Comparison of ENCODE assay signal across 9 mouse cellular contexts in the genomic region with DNA sequence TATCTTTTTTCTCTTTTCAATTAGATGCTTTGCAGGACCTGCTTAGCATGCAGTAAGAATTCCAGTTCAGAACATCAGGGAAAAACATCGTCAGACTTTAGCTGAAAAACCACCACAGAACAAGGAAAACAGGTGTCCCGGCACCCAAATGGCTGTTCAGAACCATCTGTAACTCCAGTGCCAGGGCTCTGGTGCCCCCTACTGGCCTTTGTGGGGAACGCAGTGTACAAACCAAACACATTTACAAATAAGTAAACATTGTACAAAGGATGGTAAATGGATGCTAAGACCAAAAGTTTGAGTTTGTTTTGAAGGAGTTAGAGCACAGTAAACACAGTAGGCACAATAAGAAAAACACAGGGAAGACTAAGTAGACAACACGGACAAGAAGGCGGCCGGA.
DNase-seq lines count a peak whose midpoint lies in the region; ATAC-seq and TF ChIP-seq lines count a peak whose summit lies in the region.
"Had no signal": no experiment of that assay in that cellular context is flagged by ENCODE, and none has a peak within 500 bp of the region (broad histone marks: within the 10 kb centered on the region; RNA-seq: fewer than 3 reads in every experiment).

No protein-coding gene starts in this region.

- no peaks in the 10 kb centered on the region for H3K9me3 ChIP-seq in hindbrain, embryonic 11.5 days (ENCODE audit: control insufficient read depth, low read length)
- H3K9me3 ChIP-seq in hindbrain, embryonic 13.5 days, result no peaks in the 10 kb centered on the region
- no peaks in the 10 kb centered on the region for H3K9me3 ChIP-seq in liver, postnatal 0 days (ENCODE audit: low read length)

- no peak overlapping the region for H3K9ac ChIP-seq in hindbrain, embryonic 11.5 days (ENCODE audit: low read depth, low read length)
- no peak overlapping the region for H3K9ac ChIP-seq in hindbrain, embryonic 13.5 days
- H3K9ac ChIP-seq in liver, postnatal 0 days (replicated peaks), result no peak overlapping the region

- 84% methylated on average over 6 of the region's 6 CpGs for WGBS in hindbrain, embryonic 11.5 days
- 85% methylated on average over 6 of the region's 6 CpGs for WGBS in hindbrain, embryonic 13.5 days
- 91% methylated on average over 6 of the region's 6 CpGs for WGBS in liver, postnatal 0 days (ENCODE audit: insufficient replicate concordance)

- TF ChIP-seq CTCF in liver, postnatal 0 days (IDR thresholded peaks at IDR 0.05; ENCODE audit: low read depth), result peak; percentile 74

- no peaks in the 10 kb centered on the region for H3K4me1 ChIP-seq in hindbrain, embryonic 11.5 days (replicated peaks; ENCODE audit: control insufficient read depth, insufficient read depth, low read length)
- H3K4me1 ChIP-seq in hindbrain, embryonic 13.5 days (replicated peaks), result no peaks in the 10 kb centered on the region
- no peaks in the 10 kb centered on the region for H3K4me1 ChIP-seq in liver, postnatal 0 days (ENCODE audit: insufficient read depth)

- no peaks in the 10 kb centered on the region for H3K27me3 ChIP-seq in hindbrain, embryonic 11.5 days (ENCODE audit: control insufficient read depth, insufficient read depth, low read length)
- H3K27me3 ChIP-seq in hindbrain, embryonic 13.5 days, result no peaks in the 10 kb centered on the region
- H3K27me3 ChIP-seq in liver, postnatal 0 days (ENCODE audit: insufficient read depth, low read length), result no peaks in the 10 kb centered on the region

- 0 out of 2 replicates have a peak, but pooled peaks cover 2% of the 10 kb centered on the region for H3K36me3 ChIP-seq in hindbrain, embryonic 11.5 days (ENCODE audit: control insufficient read depth, insufficient read depth, low read length)
- peaks cover 43% of the 10 kb centered on the region for H3K36me3 ChIP-seq in hindbrain, embryonic 13.5 days
- H3K36me3 ChIP-seq in liver, postnatal 0 days (replicated peaks; ENCODE audit: insufficient read depth, low read length), result peaks cover 28% of the 10 kb centered on the region

- ATAC-seq in hindbrain, embryonic 11.5 days (ENCODE audit: low FRiP score), result no peak
- ATAC-seq in hindbrain, embryonic 13.5 days (ENCODE audit: low FRiP score), result no peak
- ATAC-seq in liver, postnatal 0 days, result no peak
- ATAC-seq in activated CD4-positive, CD25-positive, alpha-beta regulatory T cell, adult 4 months, result no peak

- H3K4me2 ChIP-seq in hindbrain, embryonic 11.5 days (replicated peaks; ENCODE audit: low read depth, low read length), result no peak overlapping the region
- no peak overlapping the region for H3K4me2 ChIP-seq in hindbrain, embryonic 13.5 days
- H3K4me2 ChIP-seq in liver, postnatal 0 days (ENCODE audit: low read depth, low read length), result no peak overlapping the region

- no peak overlapping the region for H3K4me3 ChIP-seq in hindbrain, embryonic 11.5 days (ENCODE audit: low read depth, low read length)
- H3K4me3 ChIP-seq in hindbrain, embryonic 13.5 days, result no peak overlapping the region
- H3K4me3 ChIP-seq in liver, postnatal 0 days (ENCODE audit: low read depth, low read length), result no peak overlapping the region

- DNase-seq in hindbrain, embryonic 11.5 days (ENCODE audit: low spot score), result peak; percentile 25
- DNase-seq in 416B (ENCODE audit: low read depth), result peak; percentile 32
- DNase-seq in MN1 (ENCODE audit: low spot score), result peak; percentile 12
- peak; percentile 32 for DNase-seq in liver, postnatal 0 days
- no peak for DNase-seq in adrenal gland, postnatal 4 days (ENCODE audit: low spot score in 2 of 2)
- no peak for DNase-seq in cerebellum, adult 9-11 months
- DNase-seq: right cerebral cortex, postnatal 25 days had no signal

- TF ChIP-seq EP300 in liver, postnatal 0 days (IDR thresholded peaks at IDR 0.05; ENCODE audit: low read depth), result no peak

- H3K27ac ChIP-seq in hindbrain, embryonic 11.5 days (ENCODE audit: low read depth, low read length), result no peak overlapping the region
- no peak overlapping the region for H3K27ac ChIP-seq in hindbrain, embryonic 13.5 days
- no peak overlapping the region for H3K27ac ChIP-seq in liver, postnatal 0 days (ENCODE audit: low read depth)

Comparison
In these comparisons a context has a peak if more than half of its experiments do, and no peak if none do; other contexts are left out.
1. DNase-seq: peak in hindbrain, embryonic 11.5 days (single experiment), 416B (single experiment), MN1 (single experiment) and liver, postnatal 0 days (single experiment); none in adrenal gland, postnatal 4 days (0 of 2) and cerebellum, adult 9-11 months (single experiment).